Mouse (Mus musculus): ENCODE measurements around the gene Cars2. TPM values are rescaled to one million over a fixed set of nuclear protein-coding genes. Genes with fewer than 3 reads are reported as not detected.

Gene Cars2
- polyA plus RNA-seq, 1 experiment from 2014 or later, result 22.9 TPM

DNA sequence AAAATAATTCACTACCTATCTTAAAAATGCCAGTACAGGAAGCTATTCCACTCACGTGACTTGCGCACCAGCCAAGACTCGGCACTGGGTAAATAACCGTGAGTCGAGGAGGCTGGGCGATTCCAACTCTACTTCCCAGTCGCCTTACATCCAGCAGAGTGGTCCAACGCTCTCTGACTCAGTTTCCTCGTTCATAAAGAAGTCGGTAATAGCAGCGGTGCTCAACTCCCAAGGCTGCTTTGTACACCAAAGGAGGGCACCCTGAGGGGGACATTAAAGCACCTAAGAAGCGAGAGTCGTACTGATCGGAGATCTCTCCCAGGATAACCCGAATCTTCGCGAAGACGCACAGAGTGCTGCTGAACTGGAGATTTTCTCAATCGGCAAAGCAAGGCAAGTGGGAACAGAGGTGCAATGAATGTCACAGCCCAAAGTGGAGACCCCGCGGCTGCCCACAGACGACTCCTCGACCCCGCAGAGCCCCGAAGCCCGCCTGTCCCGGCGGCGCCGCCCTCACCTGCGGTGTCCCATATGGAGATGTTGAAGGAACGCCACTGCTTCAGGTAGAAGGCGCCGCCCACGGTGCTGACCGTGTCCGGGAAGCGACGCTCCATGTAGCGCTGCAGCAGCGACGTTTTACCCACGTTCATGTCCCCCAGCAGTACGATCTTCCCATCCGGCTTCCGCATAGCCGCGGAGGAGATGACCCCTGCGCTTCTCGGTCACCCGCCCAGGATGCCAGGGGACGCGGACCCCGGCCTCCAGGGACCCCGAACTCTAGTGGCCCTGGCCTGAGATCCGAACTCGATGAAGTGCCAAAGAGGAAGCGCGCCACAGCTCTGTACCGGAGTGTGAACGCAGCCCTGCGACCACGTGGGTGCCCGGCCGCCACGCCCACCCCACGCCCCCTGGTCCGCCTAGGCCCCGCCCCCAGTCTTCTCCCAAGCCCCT, 72.5 kb downstream of the Cars2 start, which contains the start of gene Rab20:
Gene Rab20, minus strand, starts transcription at position 900 of the 951 bp plus-strand sequence.
- peaks cover 31% of the 10 kb centered on the region for H3K4me1 ChIP-seq (ENCODE audit: control insufficient read depth, insufficient read depth, low read length)
- no peaks in the 10 kb centered on the region for H3K9me3 ChIP-seq (replicated peaks; ENCODE audit: control insufficient read depth, low read length)
- peak within 1 kb of the TSS; percentile 70 for H3K4me3 ChIP-seq (ENCODE audit: low read depth, low read length)
- H3K27ac ChIP-seq (ENCODE audit: low read depth, low read length), result peak within 1 kb of the TSS; percentile 77
- no peaks in the 10 kb centered on the region for H3K36me3 ChIP-seq (ENCODE audit: control insufficient read depth, insufficient read depth, low read length)
- peak within 1 kb of the TSS; percentile 77 for H3K9ac ChIP-seq (ENCODE audit: low read depth, low read length)
- under 1% methylated on average over 62 of the region's 69 CpGs for WGBS (ENCODE audit: insufficient replicate concordance)
- ATAC-seq (replicated peaks; ENCODE audit: insufficient number of reproducible peaks, low FRiP score, low TSS enrichment), result peak; percentile 62
- peak within 1 kb of the TSS; percentile 98 for H3K4me2 ChIP-seq
- H3K27me3 ChIP-seq (ENCODE audit: control insufficient read depth, insufficient read depth, low read length), result peaks cover 37% of the 10 kb centered on the region

DNA sequence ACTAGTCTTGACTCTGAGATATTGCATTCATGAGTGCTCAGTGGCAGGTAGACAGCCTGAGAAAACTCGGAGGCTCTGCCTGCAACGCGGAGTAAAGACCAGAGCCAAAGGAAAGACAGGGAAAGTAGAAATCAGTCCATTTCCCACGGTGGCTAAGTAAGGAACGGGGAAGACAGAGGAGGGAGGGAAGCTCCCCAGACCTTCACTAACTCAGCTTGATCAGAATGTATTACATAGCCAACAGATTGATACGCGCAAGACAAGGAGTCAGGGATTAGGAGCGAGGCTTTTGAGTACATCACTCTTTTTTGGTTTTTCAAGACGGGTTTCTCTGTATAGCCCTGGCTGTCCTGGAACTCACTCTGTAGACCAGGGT, 73.4 kb downstream of the Cars2 start:
- ATAC-seq (replicated peaks; ENCODE audit: insufficient number of reproducible peaks, low FRiP score, low TSS enrichment), result no peak
- Histone ChIP-seq H3K4me2 (peak overlapping the region; percentile 98), H3K27ac (ENCODE audit: low read depth, low read length) (peak overlapping the region; percentile 77), H3K4me1 (ENCODE audit: control insufficient read depth, insufficient read depth, low read length) (peaks cover 31% of the 10 kb centered on the region), H3K4me3 (ENCODE audit: low read depth, low read length) (peak overlapping the region; percentile 70), H3K36me3 (ENCODE audit: control insufficient read depth, insufficient read depth, low read length) (no peaks in the 10 kb centered on the region), H3K9ac (ENCODE audit: low read depth, low read length) (peak overlapping the region; percentile 77), H3K9me3 (replicated peaks; ENCODE audit: control insufficient read depth, low read length) (no peaks in the 10 kb centered on the region), H3K27me3 (ENCODE audit: control insufficient read depth, insufficient read depth, low read length) (peaks cover 37% of the 10 kb centered on the region)
- WGBS (ENCODE audit: insufficient replicate concordance), result 5% methylated on average over 9 of the region's 9 CpGs

DNA sequence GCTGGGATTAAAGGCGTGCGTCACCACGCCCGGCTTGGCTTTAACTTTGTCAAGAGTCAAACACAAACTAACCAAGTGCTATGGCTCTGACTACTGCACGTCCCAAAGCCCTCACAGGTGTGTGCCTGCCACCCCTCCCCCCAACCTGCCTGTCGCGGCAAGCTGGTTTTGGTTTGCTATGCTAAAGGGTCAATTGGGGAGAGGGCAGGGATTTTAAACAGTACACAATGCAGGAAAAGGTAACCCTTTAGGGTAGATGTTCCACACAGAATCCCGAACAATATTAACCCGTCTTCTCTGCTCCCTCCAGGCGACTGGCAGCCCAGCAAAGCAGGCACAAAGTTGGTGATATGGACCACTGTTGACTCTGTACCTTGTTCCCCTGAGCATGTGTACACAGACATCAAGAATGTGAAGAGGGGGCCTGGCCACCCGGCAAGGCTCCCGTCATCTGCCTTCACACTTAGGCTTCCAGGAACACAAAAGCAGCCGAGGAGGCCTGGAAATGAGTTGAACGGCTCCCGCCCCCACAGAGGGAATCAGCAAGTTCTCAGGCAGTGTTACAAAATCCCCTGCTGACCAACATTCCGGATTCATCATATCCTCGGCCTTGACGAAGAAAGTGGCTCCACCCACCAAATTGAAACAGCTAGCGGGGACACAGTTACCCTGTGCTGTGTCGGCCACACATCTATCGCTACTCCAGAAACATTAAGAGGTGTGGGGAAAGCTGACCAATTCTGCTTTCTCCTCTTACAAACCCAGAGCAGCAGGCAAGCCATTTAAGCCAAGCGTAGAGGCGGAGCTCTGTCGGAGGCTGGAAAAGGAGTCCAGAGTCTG, 74.0 kb downstream of the Cars2 start:
- H3K27me3 ChIP-seq (ENCODE audit: control insufficient read depth, insufficient read depth, low read length), result peaks cover 33% of the 10 kb centered on the region
- peak overlapping the region; percentile 98 for H3K4me2 ChIP-seq
- H3K9ac ChIP-seq (ENCODE audit: low read depth, low read length), result peak overlapping the region; percentile 62
- H3K4me3 ChIP-seq (ENCODE audit: low read depth, low read length), result peak overlapping the region; percentile 70
- H3K9me3 ChIP-seq (replicated peaks; ENCODE audit: control insufficient read depth, low read length), result no peaks in the 10 kb centered on the region
- H3K36me3 ChIP-seq (ENCODE audit: control insufficient read depth, insufficient read depth, low read length), result no peaks in the 10 kb centered on the region
- peak overlapping the region; percentile 77 for H3K27ac ChIP-seq (ENCODE audit: low read depth, low read length)
- no peak for ATAC-seq (replicated peaks; ENCODE audit: insufficient number of reproducible peaks, low FRiP score, low TSS enrichment)
- 8% methylated on average over 24 of the region's 24 CpGs for WGBS (ENCODE audit: insufficient replicate concordance)
- peaks cover 27% of the 10 kb centered on the region for H3K4me1 ChIP-seq (ENCODE audit: control insufficient read depth, insufficient read depth, low read length)

DNA sequence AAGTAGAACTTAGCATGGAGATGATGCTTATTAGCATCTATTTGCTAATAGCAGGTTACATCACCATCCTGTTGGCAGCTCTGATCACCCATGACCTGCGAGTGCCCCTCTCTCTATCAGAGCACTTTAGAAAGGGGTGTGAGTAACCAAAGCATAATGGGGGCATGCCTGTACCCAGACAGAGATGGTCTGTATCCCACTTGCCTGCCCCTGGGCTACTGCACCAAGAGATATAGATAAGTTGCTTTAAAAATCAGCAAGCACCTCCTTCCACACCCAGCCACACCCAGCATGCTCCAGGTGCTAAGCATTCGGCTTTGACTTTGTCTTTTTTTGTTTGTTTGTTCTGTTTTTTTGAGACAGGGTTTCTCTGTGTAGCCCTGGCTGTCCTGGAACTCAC, 74.7 kb downstream of the Cars2 start:
- no peak overlapping the region for H3K4me3 ChIP-seq (ENCODE audit: low read depth, low read length)
- H3K9ac ChIP-seq (ENCODE audit: low read depth, low read length), result no peak overlapping the region; the same call in 1 of the 2 replicates
- H3K36me3 ChIP-seq (ENCODE audit: control insufficient read depth, insufficient read depth, low read length), result no peaks in the 10 kb centered on the region
- H3K4me2 ChIP-seq, result peak overlapping the region; percentile 98
- no peak for ATAC-seq (replicated peaks; ENCODE audit: insufficient number of reproducible peaks, low FRiP score, low TSS enrichment)
- H3K9me3 ChIP-seq (replicated peaks; ENCODE audit: control insufficient read depth, low read length), result no peaks in the 10 kb centered on the region
- peak overlapping the region; percentile 77 for H3K27ac ChIP-seq (ENCODE audit: low read depth, low read length)
- H3K27me3 ChIP-seq (ENCODE audit: control insufficient read depth, insufficient read depth, low read length), result peaks cover 31% of the 10 kb centered on the region
- H3K4me1 ChIP-seq (ENCODE audit: control insufficient read depth, insufficient read depth, low read length), result peaks cover 27% of the 10 kb centered on the region
- WGBS (ENCODE audit: insufficient replicate concordance), result 12% methylated on average over 2 of the region's 2 CpGs

DNA sequence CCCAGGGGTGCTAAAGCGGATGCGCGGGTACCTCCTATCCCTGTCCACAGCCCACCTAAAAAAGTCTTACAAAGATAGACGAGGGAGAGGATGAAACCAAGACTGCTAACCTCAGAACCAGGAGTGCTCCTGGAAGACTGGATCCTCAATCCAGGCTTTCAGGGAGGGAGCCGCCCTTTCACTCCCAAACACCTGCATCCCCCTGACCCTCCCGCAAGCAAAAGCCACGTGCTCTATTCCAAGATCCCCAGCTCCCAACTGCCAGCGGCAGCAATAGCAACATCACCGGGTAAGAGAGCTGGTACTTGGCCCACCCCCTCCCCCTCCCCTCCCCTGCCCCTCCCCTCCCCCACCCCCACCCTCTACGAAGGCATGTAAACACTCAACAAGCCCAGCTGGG, 75.2 kb downstream of the Cars2 start:
- H3K9me3 ChIP-seq (replicated peaks; ENCODE audit: control insufficient read depth, low read length), result no peaks in the 10 kb centered on the region
- H3K27me3 ChIP-seq (ENCODE audit: control insufficient read depth, insufficient read depth, low read length), result peaks cover 29% of the 10 kb centered on the region
- peak overlapping the region; percentile 27 for H3K4me2 ChIP-seq
- H3K4me1 ChIP-seq (ENCODE audit: control insufficient read depth, insufficient read depth, low read length), result peaks cover 27% of the 10 kb centered on the region
- peak overlapping the region; percentile 90; the same call in 1 of the 2 replicates for H3K27ac ChIP-seq (ENCODE audit: low read depth, low read length)
- WGBS (ENCODE audit: insufficient replicate concordance), result 6% methylated on average over 10 of the region's 10 CpGs
- no peaks in the 10 kb centered on the region for H3K36me3 ChIP-seq (ENCODE audit: control insufficient read depth, insufficient read depth, low read length)
- ATAC-seq (replicated peaks; ENCODE audit: insufficient number of reproducible peaks, low FRiP score, low TSS enrichment), result no peak
- no peak overlapping the region for H3K9ac ChIP-seq (ENCODE audit: low read depth, low read length)
- H3K4me3 ChIP-seq (ENCODE audit: low read depth, low read length), result no peak overlapping the region

DNA sequence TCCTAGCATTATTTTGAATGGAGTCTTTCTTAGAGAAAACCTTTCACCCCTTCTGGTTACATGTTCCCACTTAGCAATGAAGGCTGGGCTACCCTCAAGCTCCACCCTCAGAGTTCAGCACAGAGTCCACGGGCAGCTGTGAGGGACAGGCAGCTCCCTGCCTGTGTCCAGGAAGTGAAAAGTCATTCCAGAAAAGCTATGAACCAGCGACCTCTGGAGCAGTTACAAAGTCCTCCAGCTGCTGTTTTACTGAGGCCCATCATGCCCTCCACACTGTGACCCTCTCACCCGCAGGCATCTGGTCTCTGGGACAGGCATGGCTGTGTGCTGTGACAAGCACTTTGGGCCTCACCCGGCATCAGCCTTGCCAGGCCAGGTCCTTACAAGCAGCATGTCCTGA, 77.5 kb downstream of the Cars2 start:
- Histone ChIP-seq H3K27me3 (ENCODE audit: control insufficient read depth, insufficient read depth, low read length) (peaks cover 10% of the 10 kb centered on the region), H3K27ac (ENCODE audit: low read depth, low read length) (peak overlapping the region; percentile 90), H3K36me3 (ENCODE audit: control insufficient read depth, insufficient read depth, low read length) (no peaks in the 10 kb centered on the region), H3K9ac (ENCODE audit: low read depth, low read length) (peak overlapping the region; percentile 34), H3K9me3 (replicated peaks; ENCODE audit: control insufficient read depth, low read length) (no peaks in the 10 kb centered on the region), H3K4me3 (ENCODE audit: low read depth, low read length) (no peak overlapping the region), H3K4me2 (no peak overlapping the region; the same call in 1 of the 2 replicates), H3K4me1 (ENCODE audit: control insufficient read depth, insufficient read depth, low read length) (peaks cover 24% of the 10 kb centered on the region)
- no peak for ATAC-seq (replicated peaks; ENCODE audit: insufficient number of reproducible peaks, low FRiP score, low TSS enrichment)
- 25% methylated on average over 4 of the region's 4 CpGs for WGBS (ENCODE audit: insufficient replicate concordance)

DNA sequence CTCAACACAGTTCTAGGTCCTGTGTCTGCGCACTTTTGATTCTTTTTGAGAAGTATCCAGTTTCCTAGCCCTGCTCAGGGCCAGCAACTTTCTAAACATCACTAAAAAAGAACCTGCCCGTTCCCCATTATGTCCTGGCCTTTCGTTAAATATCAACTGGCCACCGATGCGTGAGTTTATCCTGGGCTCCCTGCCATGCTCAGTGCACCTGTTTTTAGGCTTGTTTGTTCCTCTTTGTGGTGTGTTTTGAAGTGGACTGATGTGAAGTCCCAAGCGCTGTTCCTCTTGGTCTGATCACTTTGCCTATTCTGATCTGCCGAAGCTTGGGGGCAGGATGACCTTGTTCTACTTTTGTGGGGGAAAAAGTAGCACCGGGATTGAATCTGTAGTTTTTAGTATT, 79.3 kb downstream of the Cars2 start:
- peaks cover 23% of the 10 kb centered on the region for H3K4me1 ChIP-seq (ENCODE audit: control insufficient read depth, insufficient read depth, low read length)
- ATAC-seq (replicated peaks; ENCODE audit: insufficient number of reproducible peaks, low FRiP score, low TSS enrichment), result no peak
- no peak overlapping the region for H3K27ac ChIP-seq (ENCODE audit: low read depth, low read length)
- no peak overlapping the region for H3K9ac ChIP-seq (ENCODE audit: low read depth, low read length)
- no peak overlapping the region for H3K4me2 ChIP-seq
- H3K4me3 ChIP-seq (ENCODE audit: low read depth, low read length), result no peak overlapping the region
- H3K9me3 ChIP-seq (replicated peaks; ENCODE audit: control insufficient read depth, low read length), result no peaks in the 10 kb centered on the region
- no peaks in the 10 kb centered on the region for H3K36me3 ChIP-seq (ENCODE audit: control insufficient read depth, insufficient read depth, low read length)
- H3K27me3 ChIP-seq (ENCODE audit: control insufficient read depth, insufficient read depth, low read length), result peaks cover 9% of the 10 kb centered on the region
- 54% methylated on average over 8 of the region's 8 CpGs for WGBS (ENCODE audit: insufficient replicate concordance)

DNA sequence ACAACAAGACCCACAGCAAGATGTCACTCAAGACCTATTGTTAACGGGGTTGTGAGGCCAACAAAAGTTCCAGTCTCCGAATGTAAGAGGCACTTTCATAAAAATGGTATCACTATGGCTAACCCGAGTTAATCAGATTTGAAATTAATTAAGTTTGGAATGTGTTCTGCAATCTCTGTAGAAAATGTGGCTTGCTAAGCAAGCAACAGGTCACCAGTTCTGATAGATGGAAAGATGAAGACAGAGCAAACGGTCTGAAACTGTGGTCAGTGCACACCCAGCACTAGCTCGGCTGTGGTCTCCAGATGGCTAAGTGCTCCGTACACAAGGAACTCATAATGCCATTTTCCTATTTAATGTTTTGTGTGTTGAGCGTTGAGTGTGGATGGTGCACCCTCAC, 79.9 kb downstream of the Cars2 start:
- Histone ChIP-seq H3K9me3 (replicated peaks; ENCODE audit: control insufficient read depth, low read length) (no peaks in the 10 kb centered on the region), H3K36me3 (ENCODE audit: control insufficient read depth, insufficient read depth, low read length) (no peaks in the 10 kb centered on the region), H3K27me3 (ENCODE audit: control insufficient read depth, insufficient read depth, low read length) (peaks cover 6% of the 10 kb centered on the region), H3K4me2 (no peak overlapping the region), H3K4me3 (ENCODE audit: low read depth, low read length) (no peak overlapping the region), H3K27ac (ENCODE audit: low read depth, low read length) (no peak overlapping the region), H3K4me1 (ENCODE audit: control insufficient read depth, insufficient read depth, low read length) (peaks cover 18% of the 10 kb centered on the region), H3K9ac (ENCODE audit: low read depth, low read length) (no peak overlapping the region)
- WGBS (ENCODE audit: insufficient replicate concordance), result 76% methylated on average over 7 of the region's 7 CpGs
- ATAC-seq (replicated peaks; ENCODE audit: insufficient number of reproducible peaks, low FRiP score, low TSS enrichment), result no peak

Measured in heart, embryonic 11.5 days (tissue).